Mouse (Mus musculus): ENCODE data around the gene Krtcap2. TPM values are rescaled to one million over a fixed set of nuclear protein-coding genes. Genes with fewer than 3 reads are reported as not detected.

Gene Krtcap2
- polyA plus RNA-seq, 1 experiment from 2014 or later = 236 TPM

DNA sequence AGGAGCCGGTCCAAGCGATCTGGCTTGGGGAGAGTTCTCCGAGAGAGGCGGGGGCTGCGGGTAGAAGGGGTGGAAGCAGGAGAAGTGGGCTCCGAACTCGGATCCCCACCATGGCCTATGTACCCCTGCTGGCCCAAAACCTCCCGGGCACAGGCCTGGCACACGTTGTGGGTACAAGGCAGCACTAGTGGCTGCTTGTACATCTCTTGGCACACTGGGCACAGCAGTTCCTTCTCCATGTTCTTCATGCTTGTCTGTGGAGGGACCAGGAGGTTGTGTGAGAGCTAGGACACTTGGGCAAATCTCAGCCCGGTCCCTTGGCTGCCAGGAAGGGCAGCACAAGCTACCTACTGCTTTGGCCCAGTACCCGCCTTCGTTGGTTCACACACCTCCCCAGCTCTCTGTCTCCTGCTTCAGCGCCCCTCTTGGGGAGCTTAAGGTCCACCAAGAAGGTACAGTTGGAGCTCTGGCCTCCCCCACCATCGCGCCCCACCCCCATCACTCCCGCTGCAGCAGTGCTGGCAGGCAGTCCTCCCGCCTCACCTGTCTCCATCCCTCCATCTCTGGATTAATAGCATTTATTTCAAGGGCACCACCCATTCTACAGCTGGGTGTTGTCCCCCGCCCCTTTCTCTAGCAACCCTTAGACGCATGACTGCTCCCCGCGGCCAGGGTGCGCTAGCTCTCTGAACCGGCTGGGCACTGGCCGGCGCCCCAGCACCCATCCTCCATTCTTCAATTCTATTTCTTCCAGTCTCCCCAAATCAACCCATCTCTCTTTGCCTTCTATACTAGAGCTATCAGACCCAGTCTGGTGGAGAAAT lies 1.4 kb upstream of the Krtcap2 start:
- peak; percentile 24 for ATAC-seq
- POLR2A ChIA-PET = interaction anchor here (0.5 to 5.8 kb wide), 9 partner anchors 9 to 59 kb away, joined by 3 to 39 read pairs (median 5); partner anchors contain the start of genes Efna1, Muc1 and Slc50a1
- CTCF ChIA-PET = interaction anchor here (0.7 to 5.3 kb wide), 17 partner anchors 10 to 157 kb away, joined by 3 to 51 read pairs (median 9); partner anchors contain the start of genes Dpm3, Efna1, Gba and Slc50a1
- no peak for DNase-seq (ENCODE audit: low read depth, low spot score)
- no peak for TF ChIP-seq CTCF (IDR thresholded peaks at IDR 0.05)
- in situ Hi-C loops (cut with MboI; ENCODE audit: low pct_unique_long_range_greater_than_20kb) = no loop called here
- no peaks in the 10 kb centered on the region for H3K27me3 ChIP-seq

DNA sequence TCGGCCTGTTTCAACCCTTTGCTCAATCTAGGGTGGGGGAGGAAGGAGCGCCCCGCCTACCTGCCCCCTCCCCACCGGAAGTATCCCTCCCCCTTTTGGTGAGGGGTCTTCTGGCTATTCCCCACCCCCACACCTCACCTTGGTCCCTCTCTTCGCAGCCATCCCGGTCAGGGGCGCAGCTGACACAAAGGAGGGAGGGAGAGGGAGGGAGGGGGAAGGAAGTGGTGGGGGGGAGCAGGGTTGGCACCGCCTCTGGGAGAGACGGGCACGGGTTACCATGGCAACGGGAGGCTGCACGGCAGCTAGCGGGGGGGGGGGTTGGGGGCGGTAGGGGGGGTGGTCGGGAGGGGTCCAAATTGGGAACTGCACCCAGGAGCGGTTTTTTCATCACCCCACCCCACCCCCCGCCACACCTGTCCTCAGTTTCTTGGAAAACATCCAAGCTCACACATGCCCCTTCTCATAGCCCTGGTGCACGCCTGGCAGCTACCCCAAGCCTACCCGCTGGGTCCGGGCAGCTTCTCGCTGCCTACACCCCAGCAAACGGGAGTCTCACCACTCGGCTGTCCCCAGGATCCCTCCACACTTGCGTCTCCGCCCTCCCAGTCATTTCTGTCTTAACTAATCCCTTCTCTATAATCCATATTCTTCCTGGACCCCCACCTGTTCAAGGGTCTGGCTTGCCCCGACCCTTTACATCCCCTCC lies 631 bp upstream of the Krtcap2 start:
- ChIA-PET CTCF (interaction anchor here (0.7 to 5.3 kb wide), 25 partner anchors 8 to 157 kb away, joined by 3 to 51 read pairs (median 6); partner anchors contain the start of genes Dpm3, Efna1, Gba and Slc50a1), POLR2A (interaction anchor here (0.5 to 5.8 kb wide), 15 partner anchors 12 to 241 kb away, joined by 3 to 39 read pairs (median 4); partner anchors contain the start of genes Efna1, Muc1 and Slc50a1)
- DNase-seq (ENCODE audit: low read depth, low spot score) (no peak), ATAC-seq (peak; percentile 4)
- H3K27me3 ChIP-seq = no peaks in the 10 kb centered on the region
- no peak for TF ChIP-seq CTCF (IDR thresholded peaks at IDR 0.05)
- in situ Hi-C loops (cut with MboI; ENCODE audit: low pct_unique_long_range_greater_than_20kb) = loop anchor here (5.0 kb wide), 2 partner anchors 37 to 62 kb away; partner anchors contain the start of gene Efna1

DNA sequence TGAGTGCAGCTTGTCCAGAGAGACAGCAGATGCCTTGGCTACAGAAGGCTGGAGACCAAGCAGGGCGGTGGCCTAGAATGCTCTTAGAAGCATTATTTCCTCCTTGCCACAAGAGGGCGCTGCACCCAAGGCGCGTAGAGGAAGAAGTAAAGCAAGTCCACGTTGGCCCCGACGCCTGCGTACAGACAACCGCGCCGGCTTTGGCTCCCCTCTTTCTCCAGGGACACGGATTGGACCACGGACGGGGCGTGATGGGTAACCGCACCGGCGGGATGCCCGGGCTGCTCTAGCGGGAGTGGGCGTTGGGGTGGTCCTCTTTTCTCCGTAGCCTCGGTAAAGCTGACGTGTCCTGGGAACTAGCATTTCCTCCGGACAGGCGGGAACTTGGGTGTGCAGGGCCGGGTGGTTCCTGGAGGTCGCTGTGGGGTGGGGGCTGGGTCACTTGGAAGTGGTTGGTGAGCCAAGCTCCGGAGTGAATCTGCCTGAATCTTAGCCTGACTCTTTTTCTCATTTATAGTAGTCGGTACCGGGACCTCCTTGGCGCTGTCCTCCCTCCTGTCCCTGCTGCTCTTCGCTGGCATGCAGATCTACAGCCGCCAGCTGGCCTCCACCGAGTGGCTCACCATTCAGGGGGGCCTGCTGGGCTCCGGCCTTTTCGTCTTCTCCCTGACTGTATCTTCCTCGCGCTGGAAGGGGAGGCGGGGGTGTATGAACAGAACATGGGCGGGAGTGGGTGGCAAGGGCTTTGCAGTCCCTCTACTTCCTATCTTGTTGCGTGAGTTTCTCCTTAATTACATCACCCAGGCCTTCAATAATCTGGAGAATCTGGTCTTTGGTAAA lies 715 bp downstream of the Krtcap2 start, which contains the start of gene Trim46:
Gene Trim46 (minus strand): TSS at position 49 of the 840 bp plus-strand sequence.
- no peaks in the 10 kb centered on the region for H3K27me3 ChIP-seq
- POLR2A ChIA-PET = interaction anchor here (0.6 to 5.8 kb wide), 13 partner anchors 11 to 91 kb away, joined by 3 to 39 read pairs (median 4); partner anchors contain the start of genes Efna1 and Slc50a1
- DNase-seq (ENCODE audit: low read depth, low spot score) (peak; percentile 90), ATAC-seq (peak; percentile 58)
- in situ Hi-C loops (cut with MboI; ENCODE audit: low pct_unique_long_range_greater_than_20kb) = loop anchor here (5.0 kb wide), 2 partner anchors 36 to 61 kb away; partner anchors contain the start of gene Efna1
- TF ChIP-seq CTCF (IDR thresholded peaks at IDR 0.05) = no peak
- CTCF ChIA-PET = interaction anchor here (0.6 to 5.3 kb wide), 18 partner anchors 9 to 559 kb away, joined by 3 to 51 read pairs (median 8); partner anchors contain the start of genes Dpm3, Efna1 and Slc50a1

DNA sequence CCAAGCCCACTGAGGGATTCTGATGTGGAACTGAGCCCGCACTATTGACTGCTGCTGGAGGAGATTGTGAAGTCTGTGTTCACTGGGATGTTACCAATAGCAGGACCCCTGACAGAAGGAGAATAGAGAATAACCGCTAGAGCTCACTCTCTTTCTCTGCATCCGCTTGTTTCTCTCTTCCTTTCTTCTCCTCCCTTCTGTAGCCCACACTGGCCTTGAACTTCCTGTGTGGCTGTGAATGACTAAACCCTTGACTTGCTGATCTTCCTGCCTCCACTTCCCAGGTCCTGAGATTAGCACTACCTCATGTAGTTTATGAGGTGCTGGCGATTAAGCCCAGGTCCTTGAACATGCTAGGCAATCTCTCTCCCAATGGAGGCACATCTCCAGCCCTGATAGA lies 1.7 kb downstream of the Krtcap2 start:
- ChIA-PET CTCF (interaction anchor here (1.3 to 4.6 kb wide), 5 partner anchors 10 to 69 kb away, joined by 3 to 35 read pairs (median 15); partner anchors contain the start of genes Dpm3 and Slc50a1), POLR2A (interaction anchor here (1.8 to 2.0 kb wide), 2 partner anchors 26 to 39 kb away, joined by 4 to 5 read pairs; no protein-coding TSS in a partner anchor)
- no peak for ATAC-seq
- no peak for DNase-seq (ENCODE audit: low read depth, low spot score)
- in situ Hi-C loops (cut with MboI; ENCODE audit: low pct_unique_long_range_greater_than_20kb) = loop anchor here (5.0 kb wide), 2 partner anchors 35 to 60 kb away; partner anchors contain the start of gene Efna1
- no peaks in the 10 kb centered on the region for H3K27me3 ChIP-seq
- no peak for TF ChIP-seq CTCF (IDR thresholded peaks at IDR 0.05)

DNA sequence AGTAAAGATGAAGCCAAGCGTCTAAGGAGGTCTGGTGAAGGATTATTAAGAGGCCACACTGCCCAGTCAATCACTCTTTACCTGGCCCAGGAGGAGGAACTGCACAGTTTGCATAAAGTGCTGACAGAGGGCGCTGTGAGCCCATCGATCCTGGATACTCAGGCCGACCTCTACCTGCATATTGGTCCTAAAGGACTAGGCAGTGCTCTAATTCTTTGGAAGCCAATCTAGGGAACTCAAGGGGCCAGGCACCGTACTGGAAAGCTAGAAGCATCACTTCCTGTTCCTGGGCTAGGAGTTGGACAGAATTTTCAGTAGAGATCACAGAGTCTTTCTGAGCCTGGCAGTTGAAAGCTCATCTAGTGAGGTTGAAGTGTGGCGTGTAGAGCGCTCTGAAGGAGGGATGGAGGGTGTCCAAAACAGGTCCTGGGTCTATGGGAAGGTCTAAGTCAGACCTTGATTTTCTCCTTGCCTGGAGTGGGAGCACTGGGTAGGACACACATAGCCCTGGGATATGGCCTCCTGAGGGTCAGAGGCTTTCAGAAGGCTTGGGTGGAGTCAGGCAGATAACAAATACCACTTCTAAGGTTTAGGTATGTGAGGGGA lies 4.8 kb downstream of the Krtcap2 start:
- ChIA-PET CTCF (interaction anchor here (0.6 to 3.2 kb wide), 7 partner anchors 9 to 58 kb away, joined by 3 to 22 read pairs (median 5); partner anchors contain the start of genes Dpm3 and Slc50a1), POLR2A (interaction anchor here (1.0 kb wide), 1 partner anchor 29 kb away, joined by 3 read pairs; no protein-coding TSS in a partner anchor)
- no peak for TF ChIP-seq CTCF (IDR thresholded peaks at IDR 0.05)
- in situ Hi-C loops (cut with MboI; ENCODE audit: low pct_unique_long_range_greater_than_20kb) = no loop called here
- ATAC-seq = no peak
- no peaks in the 10 kb centered on the region for H3K27me3 ChIP-seq
- DNase-seq (ENCODE audit: low read depth, low spot score) = no peak

DNA sequence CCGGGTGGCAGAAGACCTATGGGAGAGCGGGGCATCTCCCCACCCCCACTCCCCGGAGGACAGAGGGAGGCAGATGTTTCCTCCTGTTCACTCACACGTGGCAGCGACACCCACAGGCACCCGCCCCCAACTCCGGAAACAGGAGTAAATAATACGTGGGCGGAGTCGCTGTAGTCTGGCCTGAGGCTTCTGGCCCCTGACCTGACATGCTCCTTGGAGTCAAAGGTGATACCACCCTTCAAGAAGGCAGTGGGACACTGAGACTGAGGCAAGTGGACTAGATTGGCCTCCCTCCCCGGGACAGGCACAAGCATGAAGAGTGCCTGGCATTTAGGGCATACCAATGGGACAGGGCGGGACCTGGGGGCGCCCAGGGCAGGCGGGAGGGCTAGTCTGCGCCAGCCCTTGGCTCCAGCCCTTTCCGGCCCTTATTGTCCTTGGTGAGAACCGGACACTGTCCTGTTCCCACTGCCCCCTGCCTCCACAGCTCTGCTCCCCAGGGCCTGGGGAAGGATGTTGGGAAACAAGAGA lies 5.7 kb downstream of the Krtcap2 start:
- POLR2A ChIA-PET = interaction anchor here (1.0 kb wide), 1 partner anchor 28 kb away, joined by 3 read pairs; no protein-coding TSS in a partner anchor
- no peak for DNase-seq (ENCODE audit: low read depth, low spot score)

DNA sequence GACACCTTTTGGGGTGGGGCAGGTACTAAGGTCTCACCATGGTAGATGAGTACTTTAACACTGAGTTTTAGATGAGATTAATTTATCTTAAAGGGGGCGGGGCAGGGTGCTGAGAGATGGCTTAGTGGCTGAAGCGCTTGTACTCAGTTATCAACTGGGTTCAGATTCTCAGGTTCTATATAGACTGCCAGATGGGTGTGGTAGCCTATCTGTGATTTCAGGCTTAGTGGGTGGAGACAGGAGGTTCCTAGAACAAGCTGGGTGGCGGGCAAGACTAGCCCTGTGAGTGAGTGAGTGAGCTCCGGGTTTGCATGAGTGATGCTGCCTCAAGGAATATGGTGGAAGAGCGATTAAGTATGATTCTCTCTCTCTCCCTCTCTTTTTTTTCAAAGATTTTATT lies 9.2 kb downstream of the Krtcap2 start:
- in situ Hi-C loops (cut with MboI; ENCODE audit: low pct_unique_long_range_greater_than_20kb) = no loop called here
- H3K27me3 ChIP-seq = peaks cover 20% of the 10 kb centered on the region
- ChIA-PET POLR2A (no interaction called here), CTCF (interaction anchor here (4.4 to 5.0 kb wide), 2 partner anchors 8 to 27 kb away, joined by 22 to 25 read pairs; partner anchors contain the start of genes Efna1, Krtcap2 and Trim46)
- DNase-seq (ENCODE audit: low read depth, low spot score) (no peak), ATAC-seq (no peak)
- TF ChIP-seq CTCF (IDR thresholded peaks at IDR 0.05) = no peak

More for the DNA sequence above, 5.7 kb downstream of the Krtcap2 start:
- CTCF ChIA-PET = interaction anchor here (1.5 to 3.2 kb wide), 3 partner anchors 31 to 57 kb away, joined by 4 to 22 read pairs (median 8); no protein-coding TSS in a partner anchor
- in situ Hi-C loops (cut with MboI; ENCODE audit: low pct_unique_long_range_greater_than_20kb) = no loop called here
- no peaks in the 10 kb centered on the region for H3K27me3 ChIP-seq
- no peak for ATAC-seq
- TF ChIP-seq CTCF (IDR thresholded peaks at IDR 0.05) = no peak

DNA sequence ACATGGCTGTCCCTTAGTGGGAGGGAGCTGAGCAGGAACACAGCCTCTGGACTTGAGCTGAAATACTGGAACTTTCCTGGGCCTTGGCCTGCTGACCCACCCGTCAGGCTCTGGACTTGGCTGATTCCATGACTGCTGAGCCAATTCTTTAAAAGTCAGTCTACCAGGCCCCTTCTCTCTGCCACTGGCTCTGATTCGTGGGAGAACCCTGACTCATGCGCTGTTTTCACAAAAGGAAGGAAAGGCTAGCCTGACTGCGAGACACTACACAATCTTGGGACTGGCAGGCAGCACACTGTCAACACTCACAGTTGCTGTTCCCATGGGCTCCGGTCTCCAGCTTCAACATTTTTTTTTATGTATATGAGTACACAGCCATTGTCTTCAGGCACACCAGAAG lies 10.4 kb downstream of the Krtcap2 start:
- ChIA-PET POLR2A (no interaction called here), CTCF (interaction anchor here (1.1 to 5.0 kb wide), 4 partner anchors 10 to 30 kb away, joined by 3 to 25 read pairs (median 12); partner anchors contain the start of genes Efna1, Krtcap2 and Trim46)
- ATAC-seq (no peak), DNase-seq (ENCODE audit: low read depth, low spot score) (no peak)
- in situ Hi-C loops (cut with MboI; ENCODE audit: low pct_unique_long_range_greater_than_20kb) = no loop called here
- TF ChIP-seq CTCF (IDR thresholded peaks at IDR 0.05) = no peak
- H3K27me3 ChIP-seq = peaks cover 20% of the 10 kb centered on the region

Data from Patski (cell line).